Mouse (Mus musculus): ENCODE results near the gene Rhox4a. TPM values are rescaled to one million over a fixed set of nuclear protein-coding genes. Genes with fewer than 3 reads are reported as not detected.

The Rhox4a gene
- polyA plus RNA-seq (2017; shearing (Covaris generic)), result not detected

GRCm38 (mm10) chrX:37265038-37265437, at the start of gene Rhox4a:
Gene Rhox4a (plus strand): TSS chrX:37265338.

GRCm38 (mm10) chrX:37222158-37222557, 43.0 kb upstream of the Rhox4a start, which contains the start of gene Rhox1:
Gene Rhox1 (minus strand): TSS chrX:37222258.

GRCm38 (mm10) chrX:37244676-37245075, 20.5 kb upstream of the Rhox4a start, which contains the start of gene Rhox2a:
Gene Rhox2a (plus strand): TSS chrX:37244976.

DNA sequence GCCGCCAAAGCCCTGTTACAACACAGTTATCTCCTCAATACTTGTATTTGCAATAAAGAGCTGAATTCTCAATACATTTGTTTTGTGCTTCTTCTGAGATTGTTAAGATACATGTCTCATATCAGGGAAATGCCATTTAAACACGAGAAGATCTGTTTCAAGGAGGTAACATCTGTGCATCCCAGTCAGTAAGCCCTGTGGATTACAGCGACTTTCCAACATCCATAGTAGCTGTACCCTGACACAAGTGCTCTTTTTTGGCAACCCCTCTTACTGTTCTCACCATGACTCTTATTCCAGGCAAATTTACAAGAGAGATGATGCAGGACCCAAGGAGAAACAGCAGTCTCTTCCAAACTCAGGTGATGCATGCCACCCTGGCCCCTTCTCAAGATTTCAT, 15.5 kb upstream of the Rhox4a start, which contains the start of gene Rhox3a:
Rhox3a (plus strand) TSS at position 301 of the 400 bp plus-strand sequence.

Other genes with a start within 250 kb of the Rhox4a start
- gene Sowahd, start 216.5 kb upstream of the Rhox4a start, polyA plus RNA-seq (2017; shearing (Covaris generic)), result not detected
- gene Rpl39, start 179.9 kb upstream of the Rhox4a start, polyA plus RNA-seq (2017; shearing (Covaris generic)), result 628 TPM
- gene Upf3b, start 155.0 kb upstream of the Rhox4a start, polyA plus RNA-seq (2017; shearing (Covaris generic)), result 26.2 TPM
- 28.3 TPM for gene Nkap, start 138.5 kb upstream of the Rhox4a start, polyA plus RNA-seq (2017; shearing (Covaris generic))
- gene Akap14, start 96.5 kb upstream of the Rhox4a start, polyA plus RNA-seq (2017; shearing (Covaris generic)), result not detected
- 288 TPM for gene Ndufa1, start 74.2 kb upstream of the Rhox4a start, polyA plus RNA-seq (2017; shearing (Covaris generic))
- 14.2 TPM for gene Rnf113a1, start 74.1 kb upstream of the Rhox4a start, polyA plus RNA-seq (2017; shearing (Covaris generic))
- gene Gm9, start 54.3 kb upstream of the Rhox4a start, polyA plus RNA-seq (2017; shearing (Covaris generic)), result not detected
- not detected for gene Rhox1, start 43.1 kb upstream of the Rhox4a start, polyA plus RNA-seq (2017; shearing (Covaris generic))
- gene Rhox2a, start 20.4 kb upstream of the Rhox4a start, polyA plus RNA-seq (2017; shearing (Covaris generic)), result not detected
- gene Rhox3a, start 15.4 kb upstream of the Rhox4a start, polyA plus RNA-seq (2017; shearing (Covaris generic)), result not detected
- not detected for gene Rhox3a2, start 114.7 kb downstream of the Rhox4a start, polyA plus RNA-seq (2017; shearing (Covaris generic))
- not detected for gene Rhox4a2, start 125.5 kb downstream of the Rhox4a start, polyA plus RNA-seq (2017; shearing (Covaris generic))
- gene Rhox2b, start 146.7 kb downstream of the Rhox4a start, polyA plus RNA-seq (2017; shearing (Covaris generic)), result not detected
- not detected for gene Rhox4b, start 167.2 kb downstream of the Rhox4a start, polyA plus RNA-seq (2017; shearing (Covaris generic))
- not detected for gene Rhox2c, start 188.3 kb downstream of the Rhox4a start, polyA plus RNA-seq (2017; shearing (Covaris generic))
- not detected for gene Rhox3c, start 193.2 kb downstream of the Rhox4a start, polyA plus RNA-seq (2017; shearing (Covaris generic))
- not detected for gene Rhox4c, start 215.0 kb downstream of the Rhox4a start, polyA plus RNA-seq (2017; shearing (Covaris generic))
- not detected for gene Rhox2d, start 228.1 kb downstream of the Rhox4a start, polyA plus RNA-seq (2017; shearing (Covaris generic))
- gene Rhox4d, start 249.0 kb downstream of the Rhox4a start, polyA plus RNA-seq (2017; shearing (Covaris generic)), result 0.17 TPM

Data from CD4-positive, CD25-positive, alpha-beta regulatory T cell, adult 9 weeks (primary cell).